Mouse (Mus musculus) urinary bladder, adult 2 months (tissue): ENCODE data around the gene Sly. TPM values are rescaled to one million over a fixed set of nuclear protein-coding genes. Genes with fewer than 3 reads are reported as not detected.
"Not testable (repeated sequence)": the region's sequence is repeated elsewhere in the genome, so short reads cannot be mapped to it uniquely, and the experiment has no call there.

ENCODE experiments used
- DNase-seq: peaks from one replicate; pipeline ENCODE4 v3.0.0; 2022; ENCODE audit warnings: low spot score
- polyA plus RNA-seq: library from polyadenylated mRNA; depleted of rRNA; stranded (reverse); fragments of >200 nt; gene quantifications from 2 replicates; pipeline ENCODE4 v1.2.3, GENCODE M21; 2012; rRNA removed

Gene Sly
- polyA plus RNA-seq, result not detected in 2 replicates

DNA sequence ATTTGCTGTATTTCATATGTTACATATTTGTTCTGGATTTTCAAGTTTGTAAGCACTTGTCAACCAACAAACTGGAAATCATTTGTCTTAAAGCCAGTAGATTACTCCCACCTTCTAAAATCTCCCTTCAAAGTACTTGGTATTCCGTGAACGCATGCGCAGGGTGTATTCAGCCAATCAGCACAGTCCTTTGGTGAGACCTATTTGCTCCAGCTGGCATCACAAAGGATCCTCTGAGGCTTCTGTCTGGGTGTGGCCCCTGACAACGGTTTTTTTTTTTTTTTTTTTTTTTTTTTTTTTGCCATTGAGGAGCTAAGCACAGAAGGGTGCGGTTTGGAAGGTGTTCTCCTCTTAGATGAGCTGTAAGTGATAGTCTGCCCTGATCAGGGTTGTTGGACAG is at the start of gene Sly:
TSS of gene Sly (plus strand) at position 301 of the 400 bp plus-strand sequence.
- not testable (repeated sequence) for DNase-seq
